Mouse (Mus musculus): ENCODE results near the gene Csnk2a1. TPM values are rescaled to one million over a fixed set of nuclear protein-coding genes. Genes with fewer than 3 reads are reported as not detected.
"Not testable (repeated sequence)": the region's sequence is repeated elsewhere in the genome, so short reads cannot be mapped to it uniquely, and the experiment has no call there.

The Csnk2a1 gene
- polyA plus RNA-seq, 1 experiment = 10.1 TPM

DNA sequence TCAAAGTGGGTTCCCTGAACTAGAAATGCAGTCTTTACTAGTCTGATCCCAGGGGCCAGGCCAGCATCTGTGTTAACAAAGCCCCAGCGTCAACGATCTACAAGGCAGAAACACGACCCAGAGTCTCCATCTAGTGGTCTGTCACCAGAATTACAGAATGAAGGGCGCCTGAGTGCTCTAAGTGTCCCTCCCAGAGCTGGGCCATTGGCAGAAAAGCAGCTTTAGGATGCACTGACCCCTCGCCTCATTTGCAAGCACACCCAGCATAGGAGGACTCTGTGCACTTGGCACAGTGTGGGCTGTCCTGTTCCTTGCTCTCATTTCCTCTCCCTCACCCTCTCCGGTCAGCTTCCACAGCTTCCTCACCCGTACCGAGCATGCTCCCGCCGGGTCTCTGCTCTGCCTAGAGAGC lies 29.3 kb upstream of the Csnk2a1 start:
- Histone ChIP-seq H3K4me1 (ENCODE audit: control insufficient read depth, insufficient read depth, insufficient read length, low read length) (no peaks in the 10 kb centered on the region), H3K4me3 (ENCODE audit: low read depth, low read length) (no peak overlapping the region), H3K27me3 (ENCODE audit: control insufficient read depth, insufficient read depth, low read length) (no peaks in the 10 kb centered on the region), H3K36me3 (ENCODE audit: control insufficient read depth, insufficient read depth, low read length) (no peaks in the 10 kb centered on the region), H3K27ac (ENCODE audit: insufficient read depth, low read depth, low read length) (no peak overlapping the region)
- WGBS = 42% methylated on average over 10 of the region's 10 CpGs
- no peak for TF ChIP-seq POLR2A (IDR thresholded peaks at IDR 0.05; ENCODE audit: low read depth, low read length)
- peak; percentile 81; the same call in 1 of the 2 replicates for TF ChIP-seq CTCF (IDR thresholded peaks at IDR 0.05; ENCODE audit: extremely low read depth, insufficient read length, insufficient replicate concordance, low read depth, low read length)

DNA sequence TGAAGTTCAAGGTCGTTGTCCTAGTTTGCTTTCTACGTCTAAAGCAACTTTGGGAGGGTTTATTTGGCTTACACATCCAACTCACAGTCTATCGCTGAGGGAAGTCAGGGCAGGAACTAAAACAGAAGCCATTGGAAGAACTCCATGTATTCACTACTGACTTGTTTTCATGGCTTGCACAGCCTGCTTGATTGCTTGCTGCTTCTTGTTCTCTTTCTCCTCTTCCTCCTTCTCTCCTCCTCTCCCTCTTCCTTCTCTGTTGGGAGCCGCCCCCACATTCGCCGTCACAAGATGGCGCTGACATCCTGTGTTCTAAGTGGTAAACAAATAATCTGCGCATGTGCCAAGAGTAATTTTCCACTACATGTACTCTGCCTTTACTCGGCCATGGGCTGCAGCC lies 20.5 kb upstream of the Csnk2a1 start:
- not testable (repeated sequence) for H3K27me3 ChIP-seq (ENCODE audit: control insufficient read depth, insufficient read depth, low read length); H3K4me3 ChIP-seq (ENCODE audit: low read depth, low read length); H3K4me1 ChIP-seq (ENCODE audit: control insufficient read depth, insufficient read depth, insufficient read length, low read length); H3K27ac ChIP-seq (ENCODE audit: insufficient read depth, low read depth, low read length); H3K36me3 ChIP-seq (ENCODE audit: control insufficient read depth, insufficient read depth, low read length)
- 87% methylated on average over 8 of the region's 9 CpGs for WGBS

DNA sequence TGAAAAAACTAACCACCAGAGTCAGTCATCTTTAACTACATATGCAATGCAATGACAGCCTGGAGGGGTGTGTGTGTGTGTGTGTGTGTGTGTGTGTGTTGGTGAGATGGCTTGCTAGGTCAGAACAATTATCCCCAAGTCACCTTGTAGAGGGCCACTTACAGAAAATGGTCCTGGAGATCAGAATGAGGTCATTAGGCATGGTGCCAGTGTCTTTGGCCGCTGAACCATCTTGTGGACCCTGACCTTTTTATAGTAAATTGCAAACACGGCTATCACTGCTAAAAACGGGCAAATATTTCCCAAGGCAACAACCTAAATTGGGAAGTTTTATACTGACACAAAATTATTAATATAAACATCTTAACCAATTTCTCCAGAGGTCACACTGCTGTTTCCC lies 14.8 kb upstream of the Csnk2a1 start:
- WGBS = 45% methylated on average over 3 of the region's 3 CpGs
- H3K4me1 ChIP-seq (ENCODE audit: control insufficient read depth, insufficient read depth, insufficient read length, low read length) = peaks cover 3% of the 10 kb centered on the region; the same call in 1 of the 2 replicates
- no peaks in the 10 kb centered on the region for H3K27me3 ChIP-seq (ENCODE audit: control insufficient read depth, insufficient read depth, low read length)
- H3K36me3 ChIP-seq (ENCODE audit: control insufficient read depth, insufficient read depth, low read length) = no peaks in the 10 kb centered on the region
- TF ChIP-seq POLR2A (IDR thresholded peaks at IDR 0.05; ENCODE audit: low read depth, low read length) (no peak), CTCF (IDR thresholded peaks at IDR 0.05; ENCODE audit: extremely low read depth, insufficient read length, insufficient replicate concordance, low read depth, low read length) (no peak)
- H3K27ac ChIP-seq (ENCODE audit: insufficient read depth, low read depth, low read length) = no peak overlapping the region
- no peak overlapping the region for H3K4me3 ChIP-seq (ENCODE audit: low read depth, low read length)

DNA sequence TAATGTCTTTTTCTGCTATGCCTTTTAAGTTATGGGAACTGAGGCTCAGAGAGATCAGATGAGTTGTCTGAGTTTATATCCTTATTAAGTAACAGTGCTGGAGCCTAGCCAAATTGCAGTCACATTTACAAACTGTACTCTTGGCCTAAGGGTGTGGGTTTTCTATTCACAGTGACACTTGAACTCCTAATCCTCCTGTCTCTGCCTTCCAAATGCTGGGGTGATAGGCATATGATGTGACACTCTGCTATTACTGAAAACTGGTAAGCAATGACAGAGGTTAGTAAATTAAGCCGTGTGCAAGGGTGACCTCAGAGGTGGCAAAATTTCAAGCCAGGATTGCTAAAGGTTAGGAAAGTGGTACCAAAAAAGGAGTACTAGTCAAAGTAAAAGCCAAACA lies 9.7 kb upstream of the Csnk2a1 start:
- Histone ChIP-seq H3K4me3 (ENCODE audit: low read depth, low read length) (no peak overlapping the region), H3K27me3 (ENCODE audit: control insufficient read depth, insufficient read depth, low read length) (no peaks in the 10 kb centered on the region), H3K4me1 (ENCODE audit: control insufficient read depth, insufficient read depth, insufficient read length, low read length) (peaks cover 2% of the 10 kb centered on the region; the same call in 1 of the 2 replicates), H3K27ac (ENCODE audit: insufficient read depth, low read depth, low read length) (no peak overlapping the region), H3K36me3 (ENCODE audit: control insufficient read depth, insufficient read depth, low read length) (no peaks in the 10 kb centered on the region)
- 19% methylated on average over 1 of the region's 1 CpGs for WGBS
- TF ChIP-seq POLR2A (IDR thresholded peaks at IDR 0.05; ENCODE audit: low read depth, low read length) = no peak
- TF ChIP-seq CTCF (IDR thresholded peaks at IDR 0.05; ENCODE audit: extremely low read depth, insufficient read length, insufficient replicate concordance, low read depth, low read length) = no peak

DNA sequence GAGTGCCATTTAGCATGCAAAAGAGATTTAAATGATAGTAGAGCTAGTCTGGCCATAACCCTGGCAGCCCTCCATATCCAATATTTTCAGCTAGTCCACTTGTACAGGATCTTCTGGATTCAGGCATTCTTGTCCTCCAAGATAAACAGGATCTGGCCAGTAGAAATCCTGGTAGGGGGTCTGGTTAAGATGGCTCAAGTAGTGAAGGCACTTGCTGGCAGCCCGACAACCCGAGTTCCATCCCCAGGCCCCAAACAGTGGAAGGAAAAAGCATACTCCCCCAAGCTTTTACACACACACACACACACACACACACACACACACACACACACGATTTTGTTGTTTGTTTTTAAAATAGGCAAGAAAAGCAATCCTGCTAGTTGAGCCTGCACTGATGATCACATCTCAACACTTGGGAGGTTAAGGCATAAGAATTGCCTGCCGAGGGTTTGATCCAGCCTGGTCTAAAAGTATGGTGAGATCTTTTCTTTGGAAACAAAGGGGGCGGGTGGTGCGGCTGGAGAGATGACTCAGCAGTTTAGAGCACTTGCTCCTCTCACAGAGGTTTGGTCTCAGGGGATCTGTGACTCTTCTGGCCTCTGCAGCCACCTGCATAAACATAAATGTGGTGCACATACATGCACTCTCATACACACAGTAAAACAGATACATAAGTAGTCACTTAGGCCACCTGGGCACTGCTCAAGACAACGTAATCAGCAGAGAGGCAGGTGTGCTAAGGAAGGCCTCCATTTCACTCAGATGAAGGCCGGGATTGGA lies 2.9 kb upstream of the Csnk2a1 start:
- Histone ChIP-seq H3K27ac (ENCODE audit: insufficient read depth, low read depth, low read length) (no peak overlapping the region), H3K27me3 (ENCODE audit: control insufficient read depth, insufficient read depth, low read length) (no peaks in the 10 kb centered on the region), H3K4me1 (ENCODE audit: control insufficient read depth, insufficient read depth, insufficient read length, low read length) (peaks cover 2% of the 10 kb centered on the region; the same call in 1 of the 2 replicates), H3K36me3 (ENCODE audit: control insufficient read depth, insufficient read depth, low read length) (no peaks in the 10 kb centered on the region), H3K4me3 (ENCODE audit: low read depth, low read length) (no peak overlapping the region)
- TF ChIP-seq POLR2A (IDR thresholded peaks at IDR 0.05; ENCODE audit: low read depth, low read length) (no peak), CTCF (IDR thresholded peaks at IDR 0.05; ENCODE audit: extremely low read depth, insufficient read length, insufficient replicate concordance, low read depth, low read length) (no peak)
- 83% methylated on average over 8 of the region's 8 CpGs for WGBS

DNA sequence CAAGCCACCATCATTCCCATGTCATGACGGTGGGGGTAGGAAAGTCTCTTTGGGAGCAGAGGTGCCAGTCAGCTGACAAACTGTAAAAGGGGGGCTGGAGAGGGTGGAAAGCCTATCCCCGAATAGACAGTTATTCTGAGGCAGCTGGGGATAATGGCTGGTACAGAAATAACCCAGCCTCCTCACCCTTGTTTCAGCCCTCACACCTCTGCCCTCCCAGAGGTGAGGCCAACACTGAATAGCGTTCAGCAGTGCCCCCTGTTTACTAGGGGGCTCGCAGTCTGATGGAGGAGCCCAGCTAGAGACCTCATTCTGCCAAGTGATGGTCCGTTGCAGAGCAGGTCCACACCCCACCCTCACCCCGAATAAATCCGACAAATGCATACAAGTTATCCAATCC lies 1.1 kb upstream of the Csnk2a1 start:
- Histone ChIP-seq H3K27ac (ENCODE audit: insufficient read depth, low read depth, low read length) (no peak overlapping the region), H3K4me1 (ENCODE audit: control insufficient read depth, insufficient read depth, insufficient read length, low read length) (peaks cover 3% of the 10 kb centered on the region; the same call in 1 of the 2 replicates), H3K36me3 (ENCODE audit: control insufficient read depth, insufficient read depth, low read length) (0 out of 2 replicates have a peak, but pooled peaks cover 1% of the 10 kb centered on the region), H3K27me3 (ENCODE audit: control insufficient read depth, insufficient read depth, low read length) (no peaks in the 10 kb centered on the region), H3K4me3 (ENCODE audit: low read depth, low read length) (no peak overlapping the region)
- WGBS = 80% methylated on average over 7 of the region's 7 CpGs
- TF ChIP-seq POLR2A (IDR thresholded peaks at IDR 0.05; ENCODE audit: low read depth, low read length) = no peak
- no peak for TF ChIP-seq CTCF (IDR thresholded peaks at IDR 0.05; ENCODE audit: extremely low read depth, insufficient read length, insufficient replicate concordance, low read depth, low read length)

DNA sequence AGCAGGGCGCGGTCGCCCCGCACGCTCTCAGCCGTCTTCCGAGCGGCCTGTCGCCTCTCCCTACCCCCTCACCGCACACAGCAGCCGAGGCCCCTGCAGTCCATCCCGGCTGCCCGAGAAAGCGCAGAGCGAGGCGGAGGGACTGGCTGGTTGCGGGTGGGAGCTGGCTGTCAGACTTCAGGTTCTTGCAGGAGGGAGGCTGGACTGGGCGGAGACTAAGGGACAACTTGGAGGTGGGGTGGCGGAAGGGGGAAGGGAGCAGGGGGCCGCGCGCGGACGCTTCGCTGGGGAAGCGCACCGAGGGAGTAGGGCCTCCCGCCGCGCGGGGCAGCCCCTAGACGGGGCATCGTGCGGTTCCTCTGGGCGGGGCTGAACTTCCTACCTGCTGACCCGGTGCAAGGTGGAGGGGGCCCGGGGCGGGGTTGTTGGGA lies 427 bp downstream of the Csnk2a1 start:
- WGBS = under 1% methylated on average over 38 of the region's 38 CpGs
- Histone ChIP-seq H3K36me3 (ENCODE audit: control insufficient read depth, insufficient read depth, low read length) (0 out of 2 replicates have a peak, but pooled peaks cover 1% of the 10 kb centered on the region), H3K27ac (ENCODE audit: insufficient read depth, low read depth, low read length) (peak overlapping the region; percentile 94), H3K4me1 (ENCODE audit: control insufficient read depth, insufficient read depth, insufficient read length, low read length) (peaks cover 3% of the 10 kb centered on the region; the same call in 1 of the 2 replicates), H3K27me3 (ENCODE audit: control insufficient read depth, insufficient read depth, low read length) (no peaks in the 10 kb centered on the region), H3K4me3 (ENCODE audit: low read depth, low read length) (peak overlapping the region; percentile 93)
- TF ChIP-seq POLR2A (IDR thresholded peaks at IDR 0.05; ENCODE audit: low read depth, low read length) (no peak; the same call in 1 of the 2 replicates), CTCF (IDR thresholded peaks at IDR 0.05; ENCODE audit: extremely low read depth, insufficient read length, insufficient replicate concordance, low read depth, low read length) (no peak)
